Mouse (Mus musculus) adrenal gland, adult 18-20 months (tissue): ENCODE results near the gene Cog6. TPM values are rescaled to one million over a fixed set of nuclear protein-coding genes. Genes with fewer than 3 reads are reported as not detected.
A peak's percentile ranks its signal among the peaks of the same experiment; 100 is the strongest.

Experiments used
- DNase-seq, 2 experiments: peaks; one replicate each; pipeline ENCODE4 v3.0.0; 2021 to 2022; ENCODE audit warnings: low spot score in 2 of 2
- long read RNA-seq, 2 experiments: library from polyadenylated mRNA; stranded (forward); transcript quantifications; one replicate each; pipeline ENCODE4 v2.0.0; 2021
- total RNA-seq, 2 experiments: library from RNA; stranded (reverse); gene quantifications; 1 replicate in 1 of 2; 2 replicates in 1 of 2; pipeline ENCODE4 v1.2.3; 2021

Cog6 gene
- 10 to 100 TPM; 31.1 to 33.8 TPM for total RNA-seq
- long read RNA-seq, experiment 1, transcript Cog6-201 (19 exons, 3,182 nt) = major isoform, 23 of 26 reads
- long read RNA-seq, experiment 1, partial matches to known transcripts = 1 of 26 reads
- long read RNA-seq, experiment 1, other reads (novel, unspliced or antisense) = 2 of 26 reads
- long read RNA-seq, experiment 2, transcript Cog6-201 (19 exons, 3,182 nt) = major isoform, 100 of 113 reads
- long read RNA-seq, experiment 2, partial matches to known transcripts = 7 of 113 reads
- long read RNA-seq, experiment 2, other reads (novel, unspliced or antisense) = 5 of 113 reads

GRCm38 (mm10) chr3:53016436-53017340, at the start of gene Cog6:
Gene Cog6 (minus strand): TSS chr3:53017237.
- peak; percentile 72 to 76 for DNase-seq

GRCm38 (mm10) chr3:53066095-53066372, 49.0 kb upstream of the Cog6 start:
- DNase-seq = no peak

GRCm38 (mm10) chr3:53065267-53066094, 48.4 kb upstream of the Cog6 start:
- DNase-seq = no peak

- DNase-seq = no peak
These were observed 46.5 kb upstream of the Cog6 start for GRCm38 (mm10) chr3:53063423-53064147.

GRCm38 (mm10) chr3:53059959-53060358, 42.9 kb upstream of the Cog6 start:
- DNase-seq = no peak

- no peak for DNase-seq
These were observed 39.4 kb upstream of the Cog6 start for GRCm38 (mm10) chr3:53056430-53056829.

GRCm38 (mm10) chr3:53052385-53052784, 35.3 kb upstream of the Cog6 start:
- DNase-seq = no peak

- no peak for DNase-seq
These were observed 29.3 kb upstream of the Cog6 start for GRCm38 (mm10) chr3:53046371-53046770.

- no peak for DNase-seq
These were observed 28.7 kb upstream of the Cog6 start for GRCm38 (mm10) chr3:53045697-53046096.

GRCm38 (mm10) chr3:53044682-53045299, 27.8 kb upstream of the Cog6 start:
- DNase-seq = no peak

- DNase-seq = no peak
These were observed 27.2 kb upstream of the Cog6 start for GRCm38 (mm10) chr3:53044238-53044637.

GRCm38 (mm10) chr3:53043206-53043780, 26.3 kb upstream of the Cog6 start:
- DNase-seq = no peak

- DNase-seq = no peak
These were observed 25.2 kb upstream of the Cog6 start for GRCm38 (mm10) chr3:53042240-53042567.

GRCm38 (mm10) chr3:53041411-53042239, 24.6 kb upstream of the Cog6 start, which contains the start of gene Lhfp:
Gene Lhfp (plus strand): TSS chr3:53041528.
- DNase-seq = peak; percentile 61 to 62

- DNase-seq = no peak
These were observed 23.8 kb upstream of the Cog6 start for GRCm38 (mm10) chr3:53040593-53041410.

GRCm38 (mm10) chr3:53039746-53040145, 22.7 kb upstream of the Cog6 start:
- DNase-seq = no peak

- no peak for DNase-seq
These were observed 21.9 kb upstream of the Cog6 start for GRCm38 (mm10) chr3:53038913-53039312.

GRCm38 (mm10) chr3:53036941-53037340, 19.9 kb upstream of the Cog6 start:
- DNase-seq = no peak
